Mouse (Mus musculus): ENCODE results near the gene Pfkfb3.

The Pfkfb3 gene

DNA sequence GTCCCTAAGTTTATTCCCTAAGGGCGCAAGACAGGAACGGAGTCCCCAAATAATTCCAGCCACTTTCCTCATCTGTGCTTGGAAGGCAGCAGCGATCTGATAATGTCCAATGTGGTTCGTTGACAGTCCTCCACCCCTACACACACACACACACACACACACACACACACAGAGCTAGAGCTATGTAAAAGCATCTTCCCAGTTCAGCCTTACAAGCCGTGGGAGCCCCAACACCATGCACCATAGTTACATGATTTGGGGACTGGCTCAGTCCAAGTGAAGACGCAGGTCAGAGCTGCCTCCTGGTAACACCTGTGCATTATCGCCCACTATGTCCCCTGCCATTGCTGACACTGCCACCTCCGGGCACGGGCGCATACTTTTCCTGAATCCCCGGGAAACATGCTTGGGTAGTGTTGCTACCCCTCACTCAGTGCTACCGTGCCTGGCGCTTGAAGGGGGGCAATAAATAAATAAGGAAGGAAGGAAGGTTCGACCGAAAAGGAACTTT is 51.6 kb downstream of the Pfkfb3 start:
- no peak for DNase-seq (ENCODE audit: low read depth in 1 of 2, low spot score in 2 of 2)

DNA sequence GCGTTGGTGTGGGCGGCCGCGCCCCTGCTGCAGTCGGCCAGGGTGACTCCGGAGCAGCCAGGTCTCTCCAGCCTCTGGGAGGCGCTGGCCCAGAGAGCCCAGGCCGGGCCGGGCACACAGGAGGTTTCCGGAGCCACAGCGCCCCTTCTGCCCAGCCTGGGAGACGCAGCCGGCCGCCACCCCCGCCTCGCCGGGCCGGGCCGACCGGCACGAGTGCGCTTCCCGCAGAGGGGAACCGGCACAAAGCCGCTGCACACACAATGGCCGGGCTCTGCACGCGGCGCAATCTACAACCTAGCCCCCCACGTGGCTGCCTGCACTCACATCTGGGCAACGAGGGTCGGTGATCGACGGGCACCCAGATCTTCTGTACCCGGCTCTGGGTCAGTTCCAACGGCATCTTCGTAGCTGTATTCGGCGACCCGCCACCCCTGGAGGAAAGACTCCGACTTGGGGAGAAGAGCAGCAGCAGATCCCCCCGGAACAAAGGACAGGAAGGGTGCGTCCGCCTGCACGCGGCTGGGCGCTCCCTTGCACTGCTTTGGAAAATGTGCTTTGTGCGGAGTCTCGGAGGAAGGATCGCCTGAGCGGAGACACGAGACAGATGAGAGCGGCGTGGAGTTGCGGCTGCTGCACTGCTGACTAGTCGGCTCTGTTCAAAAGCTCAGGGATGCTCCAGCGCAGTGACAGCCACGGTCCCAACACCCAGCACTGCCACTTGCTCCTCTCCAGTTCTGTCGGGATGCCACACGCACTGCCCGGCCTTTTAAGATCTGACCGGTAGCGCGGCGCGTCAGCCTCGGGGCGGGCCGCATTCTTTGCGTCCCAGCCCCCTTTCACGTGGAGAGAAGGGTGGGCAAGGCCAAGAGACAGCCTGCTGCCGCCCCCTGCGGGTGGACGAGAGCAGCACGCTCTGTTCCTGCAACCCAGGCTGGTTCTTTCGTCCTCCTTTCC is 52.3 kb downstream of the Pfkfb3 start:
- DNase-seq (ENCODE audit: low read depth in 1 of 2, low spot score in 2 of 2): peak; percentile 71 to 89

DNA sequence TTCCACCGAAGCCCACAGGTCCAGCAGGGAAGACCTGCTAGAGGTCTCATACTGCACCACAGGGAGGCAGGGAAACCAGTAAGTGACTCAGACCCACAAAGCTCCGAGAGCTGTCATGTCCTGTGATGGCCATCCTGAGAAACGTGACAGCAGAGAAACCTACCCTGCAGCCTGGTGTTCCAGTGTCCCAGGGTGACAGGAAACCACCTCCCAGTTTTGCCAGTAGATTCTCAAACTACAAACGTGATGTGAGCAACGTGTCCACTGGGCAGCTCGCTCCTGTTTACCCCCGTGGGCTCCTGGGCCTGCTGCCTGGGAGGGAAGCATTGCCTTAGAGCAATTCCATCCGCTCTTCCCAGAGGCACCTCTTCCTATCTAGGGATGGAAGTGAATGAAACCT is 53.2 kb downstream of the Pfkfb3 start:
- DNase-seq (ENCODE audit: low read depth in 1 of 2, low spot score in 2 of 2): no peak

DNA sequence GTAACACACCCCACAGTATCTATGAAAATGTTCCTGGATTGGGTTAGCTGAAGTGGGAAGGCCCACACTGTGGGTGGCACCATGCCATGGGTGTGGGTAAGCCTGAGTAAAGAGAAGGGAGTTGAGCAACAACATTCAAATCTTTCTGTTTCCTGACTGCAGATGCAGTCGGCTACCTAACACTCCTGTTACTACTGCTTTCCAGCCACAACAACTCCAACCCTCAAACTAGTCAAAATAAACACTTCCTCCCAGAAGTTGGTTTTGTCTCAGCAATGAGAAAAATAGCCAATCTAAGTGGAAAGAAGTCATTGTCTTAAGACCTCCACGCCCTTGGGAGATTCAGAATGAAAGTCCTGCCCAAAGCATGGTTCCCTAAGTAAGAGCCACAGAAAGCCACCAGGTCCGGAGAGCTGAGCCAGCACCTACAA is 57.3 kb downstream of the Pfkfb3 start:
- peak; percentile 54 to 69 for DNase-seq (ENCODE audit: low read depth in 1 of 2, low spot score in 2 of 2)

DNA sequence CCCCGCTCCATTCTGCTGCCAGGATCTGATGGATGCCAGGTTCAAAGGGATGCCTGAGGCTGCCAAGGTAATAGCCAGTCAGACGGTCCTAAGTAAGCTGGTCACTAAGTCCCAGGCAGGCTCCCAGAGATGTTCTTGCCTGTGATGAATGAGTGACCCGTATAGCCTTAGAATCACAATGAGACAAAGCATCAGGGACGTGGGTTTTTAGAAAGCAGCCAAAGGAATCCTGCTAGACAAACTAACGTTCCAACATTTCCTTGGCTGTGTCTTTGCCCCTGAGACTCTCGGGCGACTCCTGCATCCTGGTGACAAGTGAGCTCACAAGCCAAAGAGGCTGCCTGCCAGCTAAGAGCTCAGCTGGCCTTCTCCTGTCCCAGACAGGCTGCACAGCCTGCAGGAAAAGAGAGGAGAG is 59.0 kb downstream of the Pfkfb3 start:
- no peak for DNase-seq (ENCODE audit: low read depth in 1 of 2, low spot score in 2 of 2)

DNA sequence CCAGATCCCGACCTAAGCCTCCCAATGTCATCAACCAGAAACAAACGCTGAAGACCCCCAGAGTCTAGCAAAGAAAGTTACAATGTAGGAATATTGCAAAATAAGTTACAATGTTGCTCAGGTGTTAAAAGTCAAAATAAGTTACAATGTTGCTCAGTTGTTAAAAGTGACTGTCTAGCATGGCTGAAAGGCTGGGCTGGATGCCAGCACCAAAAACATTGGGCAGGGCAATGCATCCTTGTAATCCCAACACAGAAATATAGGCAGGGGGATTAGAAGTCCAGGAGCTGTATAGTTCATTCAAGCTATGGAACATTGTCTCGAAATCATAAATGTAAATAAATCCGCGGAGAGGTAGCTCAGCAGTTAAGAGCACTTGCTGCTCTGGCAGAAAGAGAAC is 61.0 kb downstream of the Pfkfb3 start:
- DNase-seq (ENCODE audit: low read depth in 1 of 2, low spot score in 2 of 2): no peak

DNA sequence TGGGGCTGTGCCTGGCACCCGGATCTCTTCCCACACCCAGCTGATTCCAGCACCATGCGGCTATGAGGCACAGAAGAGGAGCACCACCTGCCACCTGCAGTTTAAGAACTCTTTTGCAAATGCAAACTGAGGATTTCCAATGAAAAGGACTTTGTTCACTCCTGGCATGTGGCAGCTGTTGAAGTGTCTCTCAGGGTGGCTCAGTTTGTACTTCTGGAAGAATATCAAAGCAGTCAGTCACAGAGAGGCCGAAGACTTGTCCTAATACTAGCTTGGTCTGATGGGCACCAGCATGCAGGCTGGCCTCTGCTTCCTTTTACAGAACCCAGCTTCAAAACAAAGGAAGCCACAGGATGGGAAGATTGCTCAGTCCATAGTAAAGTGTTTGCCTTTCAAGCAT is 62.4 kb downstream of the Pfkfb3 start:
- no peak for DNase-seq (ENCODE audit: low read depth in 1 of 2, low spot score in 2 of 2)

DNA sequence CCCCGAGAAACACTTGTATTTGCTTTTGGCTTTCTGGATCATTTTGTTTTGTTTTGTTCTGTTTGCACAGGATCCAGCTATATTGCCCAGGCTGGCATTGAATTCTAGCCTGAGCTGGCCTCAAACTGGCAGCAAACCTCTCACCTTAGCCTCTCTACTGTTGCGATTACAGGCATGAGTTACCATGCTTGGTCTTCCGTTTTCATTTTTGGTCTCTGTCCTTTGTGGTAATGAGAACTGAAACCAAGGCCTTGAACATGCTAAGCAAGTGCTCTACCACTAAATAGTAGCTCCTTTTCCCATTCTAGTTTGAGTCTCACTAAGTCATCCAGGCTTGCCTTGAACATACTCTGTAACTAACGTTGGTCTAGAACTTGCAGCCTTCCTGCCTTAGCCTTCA is 63.3 kb downstream of the Pfkfb3 start:
- DNase-seq (ENCODE audit: low read depth in 1 of 2, low spot score in 2 of 2): no peak

DNA sequence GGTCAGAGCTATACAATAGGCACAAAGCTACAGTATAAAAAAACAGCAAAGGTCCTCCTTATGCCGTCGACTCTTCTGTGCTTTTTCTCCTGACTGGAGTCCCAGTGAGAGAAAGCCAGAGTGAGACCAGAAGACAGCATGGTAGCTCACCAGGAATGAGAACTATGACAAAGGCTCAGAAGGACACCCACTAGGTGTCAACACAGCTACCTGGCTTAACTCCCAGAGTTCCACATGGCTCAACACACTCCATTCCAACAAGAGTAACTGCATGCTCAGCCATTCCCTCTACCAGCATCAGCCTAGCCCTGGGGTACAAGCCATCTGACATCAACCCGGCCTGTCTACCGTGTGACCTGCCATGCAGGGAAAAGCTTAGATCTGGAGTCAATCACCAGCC is 70.7 kb downstream of the Pfkfb3 start:
- no peak for DNase-seq (ENCODE audit: low read depth in 1 of 2, low spot score in 2 of 2)

DNA sequence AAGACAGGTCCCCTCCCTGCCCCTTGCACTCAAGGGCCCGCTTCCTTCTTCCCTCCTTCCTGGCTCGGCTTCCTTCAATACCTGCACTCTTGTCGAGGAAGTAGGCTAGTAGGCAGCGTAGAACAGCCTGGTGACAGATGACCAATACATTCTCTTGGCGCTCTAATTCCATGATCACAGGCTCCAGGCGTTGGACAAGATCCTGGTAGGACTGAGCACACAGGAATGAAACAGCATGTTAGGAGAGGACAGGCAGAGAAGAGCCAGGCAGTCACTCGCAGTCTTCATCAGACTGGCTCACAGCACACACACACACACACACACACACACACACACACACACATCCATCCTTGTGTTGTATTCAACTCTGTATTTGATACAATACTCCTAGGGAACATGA is 71.5 kb downstream of the Pfkfb3 start:
- no peak for DNase-seq (ENCODE audit: low read depth in 1 of 2, low spot score in 2 of 2)

DNA sequence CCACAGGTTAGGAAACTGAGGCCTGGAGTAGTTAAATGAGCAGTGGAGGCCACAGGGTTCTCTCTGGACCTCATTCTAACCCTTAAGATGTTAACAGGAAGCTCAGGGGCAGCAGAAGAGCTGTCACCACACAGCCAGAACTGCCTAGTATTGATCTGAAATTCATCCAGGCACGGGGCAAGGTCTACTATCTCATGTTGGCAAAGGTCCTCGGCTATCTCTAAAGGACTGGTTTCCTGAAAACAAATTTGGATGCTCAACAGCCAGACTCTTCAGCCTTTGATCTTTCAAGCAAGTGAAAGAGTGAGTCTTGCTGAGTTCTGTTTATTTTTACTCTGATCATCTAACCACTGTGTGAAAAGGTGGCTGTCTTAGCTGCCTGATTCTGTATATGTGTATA is 74.9 kb downstream of the Pfkfb3 start:
- no peak for DNase-seq (ENCODE audit: low read depth in 1 of 2, low spot score in 2 of 2)

DNA sequence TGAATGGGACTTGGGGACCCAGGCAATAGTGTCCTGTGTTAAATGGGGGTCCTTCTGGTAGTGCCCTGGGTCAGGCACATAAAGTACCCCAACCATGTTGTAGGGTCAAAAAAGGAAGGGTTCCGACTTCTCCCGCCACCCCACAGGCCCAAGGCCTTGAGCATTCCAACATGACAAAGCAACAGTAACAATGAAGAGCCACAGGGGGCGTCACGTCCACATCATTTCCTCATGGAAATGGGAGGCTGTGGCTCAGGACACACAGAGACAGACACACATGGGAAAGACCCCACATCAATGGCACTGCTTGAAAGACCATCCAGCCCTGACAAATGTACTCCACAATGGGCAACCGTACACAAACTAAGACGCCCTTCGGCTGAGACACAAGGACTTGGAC is 78.6 kb downstream of the Pfkfb3 start:
- DNase-seq (ENCODE audit: low read depth in 1 of 2, low spot score in 2 of 2): no peak

DNA sequence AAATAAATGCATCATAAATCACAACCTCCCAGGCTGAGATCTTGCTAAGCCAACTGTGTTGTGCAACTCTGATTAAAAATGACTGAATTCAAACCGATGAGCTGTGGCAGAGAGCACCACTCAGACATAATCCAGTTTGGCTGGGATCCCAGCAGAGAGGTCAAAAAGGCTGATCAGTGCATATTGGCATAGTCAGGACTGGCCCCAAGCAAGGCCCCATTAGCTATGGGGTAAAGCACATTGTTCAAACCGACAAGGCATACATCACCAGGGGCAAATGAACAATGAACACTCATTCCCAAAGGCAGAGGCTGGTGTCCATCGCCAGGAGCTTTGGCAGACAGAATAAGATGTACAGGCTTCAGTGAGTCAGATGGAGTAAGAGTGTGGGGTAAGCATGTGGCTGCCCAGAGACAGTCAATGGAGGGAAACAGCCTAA is 89.2 kb downstream of the Pfkfb3 start:
- no peak for DNase-seq (ENCODE audit: low read depth in 1 of 2, low spot score in 2 of 2)

DNA sequence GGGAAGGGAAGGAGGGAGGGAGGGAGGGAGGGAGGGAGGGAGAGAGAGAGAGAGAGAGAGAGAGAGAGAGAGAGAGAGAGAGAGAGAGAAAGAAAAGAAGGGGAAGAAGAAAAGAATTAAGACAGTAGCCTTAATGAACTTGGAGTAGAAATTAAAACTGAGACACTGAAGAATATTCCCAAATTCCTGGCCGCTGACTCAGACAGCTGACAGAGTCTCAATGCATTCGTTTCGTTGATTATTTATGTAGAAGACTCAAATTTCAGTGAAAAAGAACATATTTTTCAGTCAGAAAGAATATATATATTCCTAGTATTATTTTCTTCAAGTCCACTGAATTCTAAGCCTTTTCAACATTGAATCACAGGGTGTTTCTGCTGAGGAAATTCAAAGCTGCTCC is 92.9 kb downstream of the Pfkfb3 start:
- DNase-seq (ENCODE audit: low read depth in 1 of 2, low spot score in 2 of 2): no peak

DNA sequence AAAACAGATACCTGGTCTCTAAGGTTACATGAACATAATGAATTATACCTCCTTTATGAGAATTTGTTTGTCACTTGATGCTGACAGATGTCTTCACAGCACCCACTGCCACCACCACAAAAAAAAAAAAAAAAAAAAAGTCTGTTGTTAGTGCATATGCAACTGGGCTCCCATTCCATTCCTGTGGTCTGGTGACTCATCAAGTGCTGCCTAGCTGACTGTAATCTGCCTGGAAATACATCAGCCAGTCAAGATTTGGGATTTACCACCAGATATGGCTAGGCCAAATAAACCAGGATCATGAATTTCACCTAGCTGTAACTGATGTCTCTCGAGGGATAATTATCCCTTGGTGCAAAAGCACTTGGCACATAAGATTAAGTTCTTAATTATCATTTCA is 95.4 kb downstream of the Pfkfb3 start:
- no peak for DNase-seq (ENCODE audit: low read depth in 1 of 2, low spot score in 2 of 2)

DNA sequence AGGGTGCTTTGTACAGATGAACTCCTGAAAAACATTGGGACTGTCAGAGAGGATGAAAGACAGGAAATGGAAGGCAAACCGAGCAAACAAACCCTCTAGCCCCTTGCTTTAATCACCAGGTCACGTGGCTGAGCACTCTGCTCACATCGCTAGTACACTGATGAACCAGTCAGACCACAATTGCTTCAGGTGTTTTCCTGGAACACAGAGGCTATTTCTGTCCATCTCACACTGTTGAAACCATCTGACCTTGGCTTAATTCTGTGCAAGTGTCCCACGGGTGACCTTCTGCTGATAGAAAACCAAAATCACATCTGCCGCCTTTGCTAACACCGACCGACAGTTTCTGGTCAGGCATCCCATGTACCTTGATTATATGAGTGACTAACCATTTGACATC is 96.0 kb downstream of the Pfkfb3 start:
- no peak for DNase-seq (ENCODE audit: low read depth in 1 of 2, low spot score in 2 of 2)

DNA sequence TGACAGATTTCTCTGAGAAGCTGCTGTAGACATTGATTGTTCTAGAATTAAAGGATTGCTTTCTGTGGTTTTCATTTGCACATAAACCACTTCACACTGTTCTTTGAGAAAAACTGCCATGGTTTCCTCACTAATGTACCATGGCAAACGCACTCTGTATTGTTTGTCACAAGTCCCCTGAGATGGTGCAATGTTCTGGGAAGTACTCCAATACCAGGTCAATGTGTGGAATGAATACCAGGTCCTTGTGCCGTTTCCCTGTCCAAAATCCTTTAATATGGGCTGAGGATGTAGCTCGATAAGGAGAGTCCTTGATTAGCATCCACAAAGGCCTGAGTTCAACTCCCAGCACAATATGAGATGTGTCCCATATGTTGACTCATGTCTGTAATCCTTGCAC is 105.2 kb downstream of the Pfkfb3 start:
- no peak for DNase-seq (ENCODE audit: low read depth in 1 of 2, low spot score in 2 of 2)

DNA sequence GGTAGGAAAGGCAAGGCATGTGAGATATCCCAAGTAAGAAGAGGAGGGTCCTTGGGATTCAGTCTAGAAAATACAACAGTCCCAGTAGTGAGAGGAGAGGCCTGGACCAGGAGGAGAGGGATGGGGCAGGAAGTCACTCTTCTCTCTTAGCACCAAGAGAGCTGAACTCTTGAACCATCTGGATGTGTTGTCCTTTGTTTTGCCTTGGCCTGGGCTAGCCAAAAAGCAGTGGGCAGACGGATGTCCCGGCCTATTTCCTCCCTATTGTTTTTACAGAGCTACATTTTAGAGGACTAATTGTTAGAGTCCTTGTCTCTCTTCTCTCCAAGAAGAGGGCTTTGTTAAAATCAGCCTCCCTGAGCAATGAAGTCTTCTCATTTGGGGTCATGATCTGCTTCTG is 106.0 kb downstream of the Pfkfb3 start:
- no peak for DNase-seq (ENCODE audit: low read depth in 1 of 2, low spot score in 2 of 2)

DNA sequence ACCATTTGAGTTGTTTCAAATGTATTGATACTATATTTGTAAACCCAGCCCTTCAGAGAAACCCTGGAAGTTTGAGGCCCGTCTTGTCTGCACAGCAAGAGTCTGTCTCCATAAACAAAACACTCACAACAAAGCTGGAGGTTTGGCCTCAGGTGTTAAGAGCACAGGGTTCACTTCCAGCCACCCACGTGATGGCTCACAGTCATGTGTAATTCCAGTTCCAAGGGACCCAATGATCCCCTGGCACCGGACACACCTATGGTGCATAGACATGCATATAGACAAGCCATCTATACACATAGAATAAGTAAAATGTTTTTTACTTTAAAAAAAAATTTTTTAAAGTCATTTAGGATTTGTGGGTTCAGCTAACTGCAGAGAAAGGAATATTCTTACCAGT is 108.2 kb downstream of the Pfkfb3 start:
- no peak for DNase-seq (ENCODE audit: low read depth in 1 of 2, low spot score in 2 of 2)

DNA sequence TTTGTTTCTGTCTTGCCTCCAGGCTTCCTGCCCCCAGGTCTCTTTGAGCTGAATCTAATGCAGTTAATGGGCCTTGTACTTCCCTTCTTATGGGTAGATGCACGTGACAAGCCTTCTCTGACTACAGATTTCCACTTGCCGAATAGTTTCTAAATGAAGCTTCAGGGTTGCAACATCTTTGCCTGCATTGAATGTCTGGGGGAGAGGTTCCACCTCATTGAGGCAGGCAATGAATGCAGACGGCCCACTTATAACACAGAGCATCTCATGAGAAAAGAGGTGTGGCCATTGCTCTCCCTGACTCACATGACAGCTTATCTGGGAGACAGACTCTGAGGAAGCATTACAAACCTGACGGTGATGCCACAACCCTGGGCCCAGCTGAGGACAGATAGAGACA is 112.0 kb downstream of the Pfkfb3 start:
- peak; percentile 42 to 54 for DNase-seq (ENCODE audit: low read depth in 1 of 2, low spot score in 2 of 2)

DNA sequence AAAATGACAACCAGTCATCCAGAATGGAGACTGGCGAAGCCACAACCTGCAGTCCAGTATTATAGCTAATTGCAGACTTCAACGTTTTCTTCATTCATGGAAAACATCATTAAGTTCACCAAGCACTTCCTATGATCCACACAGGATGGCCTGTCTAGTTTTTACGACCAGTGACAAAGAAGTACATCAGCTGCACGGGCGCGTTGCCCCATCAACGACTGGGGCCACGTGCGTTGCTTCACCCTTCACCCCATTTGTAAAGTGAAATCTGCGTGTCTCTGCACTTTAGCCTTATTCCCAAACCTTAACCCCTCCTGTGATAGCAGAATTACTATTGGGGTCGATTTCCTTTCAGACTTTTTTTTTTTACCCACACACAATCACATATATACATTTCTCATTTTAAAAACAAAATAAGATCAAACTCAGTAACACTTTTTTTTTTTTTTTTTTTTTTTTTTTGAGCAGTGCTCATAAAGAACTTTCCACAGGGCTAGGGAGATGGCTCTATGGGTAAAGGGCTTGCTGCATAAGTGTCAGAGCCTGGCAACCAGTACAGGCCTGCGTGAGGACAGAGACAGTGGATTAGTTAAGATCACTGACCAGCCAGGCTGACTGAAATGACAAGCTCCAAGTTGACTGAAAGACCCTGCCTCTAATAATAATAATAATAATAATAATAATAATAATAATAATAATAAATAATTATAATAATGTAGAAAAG is 115.5 kb downstream of the Pfkfb3 start:
- DNase-seq (ENCODE audit: low read depth in 1 of 2, low spot score in 2 of 2): no peak

DNA sequence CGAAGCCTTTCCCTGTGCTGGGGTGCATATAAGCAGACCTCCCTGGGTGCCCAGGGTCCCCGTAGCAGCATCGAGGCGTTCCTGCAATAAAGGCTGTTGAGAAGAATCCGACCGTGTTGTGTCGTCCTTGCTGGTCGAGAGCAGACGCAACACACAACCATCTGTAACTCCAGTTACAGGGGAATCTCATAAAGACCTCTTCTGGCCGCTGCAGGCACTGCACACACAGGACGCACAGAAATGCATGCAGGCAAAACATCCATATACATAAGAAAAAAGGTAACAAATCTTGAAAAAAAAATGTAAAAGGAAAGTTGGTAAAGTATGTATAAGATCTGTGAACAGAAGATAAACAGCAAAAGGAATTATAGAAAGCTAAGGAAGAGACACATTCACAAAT is 117.5 kb downstream of the Pfkfb3 start:
- no peak for DNase-seq (ENCODE audit: low read depth in 1 of 2, low spot score in 2 of 2)
